Mouse (Mus musculus): Measurements from ENCODE around the gene Gh.
"Not testable (repeated sequence)": the region's sequence is repeated elsewhere in the genome, so short reads cannot be mapped to it uniquely, and the experiment has no call there.

Gene Gh

GRCm38 (mm10) chr11:106301765-106302164 is at the start of gene Gh:
Gene Gh, minus strand, starts transcription at chr11:106301865.
- no peak for DNase-seq (ENCODE audit: low read depth)

GRCm38 (mm10) chr11:106351253-106351652 is 49.6 kb upstream of the Gh start:
- DNase-seq (ENCODE audit: low read depth): no peak

GRCm38 (mm10) chr11:106350853-106351252 is 49.2 kb upstream of the Gh start:
- no peak for DNase-seq (ENCODE audit: low read depth)

DNA sequence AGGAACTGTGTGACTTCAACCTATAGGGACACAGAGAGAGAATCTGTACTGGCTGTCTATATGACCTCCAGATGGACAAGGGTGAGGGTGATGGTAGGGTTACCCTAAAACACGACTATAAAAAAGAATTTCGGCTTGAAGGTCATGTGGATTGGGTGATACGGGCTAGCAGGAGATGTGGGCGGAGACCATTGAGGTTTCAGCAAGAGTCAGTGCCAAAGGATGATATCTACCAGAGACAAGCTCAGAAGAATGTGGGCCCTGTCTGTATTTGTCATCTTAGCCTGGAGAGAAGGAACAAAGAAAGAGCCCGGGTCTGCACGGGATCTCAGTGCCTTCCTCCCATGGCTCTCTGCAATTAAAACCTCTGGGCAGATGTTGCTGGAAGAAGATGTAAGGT is 48.1 kb upstream of the Gh start:
- no peak for DNase-seq (ENCODE audit: low read depth)

GRCm38 (mm10) chr11:106344910-106345309 is 43.2 kb upstream of the Gh start:
- no peak for DNase-seq (ENCODE audit: low read depth)

DNA sequence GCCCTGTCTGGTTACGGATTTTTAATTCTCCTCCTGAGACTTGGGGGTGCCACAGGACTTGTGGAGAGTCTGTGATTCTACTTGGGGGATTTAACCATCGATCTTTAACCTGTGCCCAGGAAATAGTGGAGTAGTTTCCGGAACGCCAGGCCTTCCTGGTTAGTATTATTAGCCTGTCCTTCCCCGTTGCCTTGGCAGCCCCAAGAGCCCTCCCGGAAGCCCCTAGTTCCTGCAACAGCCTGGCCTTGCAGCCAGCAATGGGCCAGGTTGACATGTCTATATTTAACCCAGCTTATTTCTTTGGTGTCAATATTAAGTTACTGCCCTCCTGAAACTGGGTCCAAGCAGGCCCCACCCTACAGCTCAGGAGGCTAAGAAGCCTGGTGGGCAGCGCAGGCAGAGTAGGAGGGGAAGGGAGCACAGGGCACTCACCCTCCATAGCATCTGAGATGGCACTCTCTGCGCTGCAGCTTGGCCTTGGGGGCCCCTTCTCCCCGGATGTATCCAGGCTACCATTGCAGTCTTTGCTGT is 39.4 kb upstream of the Gh start:
- DNase-seq (ENCODE audit: low read depth): no peak

DNA sequence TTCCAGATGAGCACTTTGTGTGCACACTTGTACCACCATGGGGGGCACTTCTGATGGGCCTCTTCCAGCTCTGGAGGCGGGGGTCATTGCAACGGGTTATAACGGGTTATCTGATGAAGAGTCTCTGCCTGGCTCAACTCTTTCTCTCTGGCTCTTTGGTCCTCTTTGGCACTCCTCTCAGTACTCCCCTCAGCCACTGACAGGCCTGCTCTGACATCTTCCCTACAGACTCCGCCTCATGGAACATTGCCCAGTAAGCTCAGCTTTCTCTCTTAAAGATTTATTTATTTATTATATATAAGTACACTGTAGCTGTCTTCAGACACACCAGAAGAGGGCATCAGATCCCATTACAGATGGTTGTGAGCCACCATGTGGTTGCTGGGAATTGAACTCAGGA is 37.7 kb upstream of the Gh start:
- DNase-seq (ENCODE audit: low read depth): not testable (repeated sequence)

- DNase-seq (ENCODE audit: low read depth): no peak
Measured at GRCm38 (mm10) chr11:106338870-106339269, 37.2 kb upstream of the Gh start.

GRCm38 (mm10) chr11:106338029-106338428 is 36.4 kb upstream of the Gh start:
- DNase-seq (ENCODE audit: low read depth): no peak

GRCm38 (mm10) chr11:106334066-106334465 is 32.4 kb upstream of the Gh start:
- no peak for DNase-seq (ENCODE audit: low read depth)

DNA sequence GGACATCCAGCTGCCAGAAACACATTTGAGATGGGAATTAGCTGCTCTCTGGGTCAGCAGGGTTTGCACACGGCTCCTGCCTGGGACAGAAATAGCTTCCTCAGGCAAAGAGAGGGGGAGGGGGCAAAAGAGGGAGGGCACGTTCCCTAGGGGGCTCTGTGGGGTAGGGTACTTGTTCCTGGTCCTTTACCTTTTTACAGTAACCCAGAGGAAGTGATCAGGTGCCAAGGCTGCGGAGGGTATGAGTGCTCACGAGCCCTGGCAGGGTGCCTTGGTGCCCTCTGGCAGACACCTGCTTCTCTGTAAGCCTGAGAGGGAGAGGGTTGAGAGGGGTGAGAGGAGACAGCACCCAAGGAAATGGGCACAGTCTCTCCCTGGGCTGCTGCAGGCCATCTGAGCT is 30.8 kb upstream of the Gh start:
- no peak for DNase-seq (ENCODE audit: low read depth)

- DNase-seq (ENCODE audit: low read depth): no peak
Measured at GRCm38 (mm10) chr11:106329682-106330081, 28.0 kb upstream of the Gh start.

- no peak for DNase-seq (ENCODE audit: low read depth)
Measured at GRCm38 (mm10) chr11:106329128-106329527, 27.5 kb upstream of the Gh start.

- DNase-seq (ENCODE audit: low read depth): no peak
Measured at GRCm38 (mm10) chr11:106328521-106328920, 26.9 kb upstream of the Gh start.

GRCm38 (mm10) chr11:106326475-106326874 is 24.8 kb upstream of the Gh start:
- no peak for DNase-seq (ENCODE audit: low read depth)

DNA sequence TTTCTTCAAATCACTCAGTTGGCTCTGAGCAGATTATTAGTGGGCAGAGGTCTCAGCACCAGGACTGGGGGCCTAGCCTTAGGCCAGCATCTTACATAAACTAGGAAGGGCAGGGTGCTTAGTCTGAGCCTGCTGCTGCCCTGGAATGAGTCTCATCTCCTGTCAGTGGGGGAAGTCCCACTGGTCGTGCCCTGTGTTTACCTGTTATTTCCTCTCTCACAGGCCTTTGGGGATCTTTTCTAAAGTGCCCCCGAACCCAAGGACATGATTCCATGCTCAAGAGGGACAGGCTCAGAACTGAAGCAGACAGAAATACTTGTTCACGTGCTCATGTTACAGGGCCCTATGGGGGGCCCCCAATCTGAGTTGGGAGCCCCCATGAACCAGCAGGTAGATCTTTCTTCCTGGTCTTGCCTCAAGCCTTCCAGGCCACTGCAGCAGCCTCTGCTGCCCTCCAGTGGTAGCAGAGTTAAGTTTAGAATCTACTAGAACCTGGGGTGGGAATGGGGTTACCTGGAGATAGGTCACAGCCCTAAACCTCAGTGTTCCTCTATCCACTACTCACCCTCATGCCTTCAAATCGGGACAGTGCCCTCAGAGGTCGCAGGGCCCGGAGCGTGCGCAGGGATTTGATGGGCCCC is 24.0 kb upstream of the Gh start:
- peak; percentile 10 for DNase-seq (ENCODE audit: low read depth)

GRCm38 (mm10) chr11:106324858-106325257 is 23.2 kb upstream of the Gh start:
- DNase-seq (ENCODE audit: low read depth): no peak

DNA sequence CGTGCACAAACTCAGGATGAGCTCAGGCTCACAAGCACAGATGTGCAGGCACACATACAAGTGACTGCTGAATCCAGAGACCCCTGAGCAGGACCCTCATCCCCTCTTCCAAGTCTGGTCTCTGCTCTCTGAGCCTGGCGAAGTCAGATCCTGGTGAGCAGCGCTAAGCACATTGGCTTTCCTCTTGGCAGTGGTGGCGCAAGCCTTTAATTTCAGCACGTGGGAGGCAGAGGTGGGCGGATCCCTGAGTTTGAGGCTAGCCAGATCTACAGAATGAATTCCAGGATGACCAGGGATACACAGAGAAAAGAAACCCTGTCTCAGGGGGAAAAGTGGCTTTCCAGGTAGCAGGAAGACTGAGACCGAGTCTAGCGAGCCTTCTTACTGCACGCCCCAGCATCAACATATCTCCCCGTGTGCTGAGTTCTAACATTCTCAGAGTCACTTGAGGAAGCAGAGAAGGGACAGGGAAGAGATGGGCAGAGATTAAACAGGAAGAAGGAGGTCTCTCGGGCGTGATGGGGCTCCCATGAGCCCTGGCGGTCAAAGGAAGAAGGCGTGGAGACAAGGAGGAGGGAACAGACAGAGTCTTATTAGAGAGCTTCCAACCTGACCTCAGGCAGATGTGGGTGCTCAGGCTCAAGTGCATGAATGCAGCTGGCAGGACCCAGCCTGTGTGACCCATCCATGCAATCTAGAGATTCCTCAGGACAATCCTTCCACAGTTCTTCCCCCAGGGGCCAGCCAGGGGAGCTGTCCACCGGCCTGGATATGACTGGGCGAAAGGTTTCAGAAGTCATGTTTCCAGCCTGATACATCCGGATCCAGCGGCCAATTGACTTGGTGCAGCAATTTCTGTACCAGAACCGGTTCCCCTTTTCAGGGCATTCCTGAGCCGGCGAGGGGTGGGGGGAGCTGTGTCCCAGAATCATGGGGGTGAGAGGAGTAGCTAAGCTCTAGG is 17.0 kb upstream of the Gh start:
- no peak for DNase-seq (ENCODE audit: low read depth)

- no peak for DNase-seq (ENCODE audit: low read depth)
Measured at GRCm38 (mm10) chr11:106317801-106318200, 16.1 kb upstream of the Gh start.

GRCm38 (mm10) chr11:106316416-106316815 is 14.8 kb upstream of the Gh start:
- DNase-seq (ENCODE audit: low read depth): no peak

DNA sequence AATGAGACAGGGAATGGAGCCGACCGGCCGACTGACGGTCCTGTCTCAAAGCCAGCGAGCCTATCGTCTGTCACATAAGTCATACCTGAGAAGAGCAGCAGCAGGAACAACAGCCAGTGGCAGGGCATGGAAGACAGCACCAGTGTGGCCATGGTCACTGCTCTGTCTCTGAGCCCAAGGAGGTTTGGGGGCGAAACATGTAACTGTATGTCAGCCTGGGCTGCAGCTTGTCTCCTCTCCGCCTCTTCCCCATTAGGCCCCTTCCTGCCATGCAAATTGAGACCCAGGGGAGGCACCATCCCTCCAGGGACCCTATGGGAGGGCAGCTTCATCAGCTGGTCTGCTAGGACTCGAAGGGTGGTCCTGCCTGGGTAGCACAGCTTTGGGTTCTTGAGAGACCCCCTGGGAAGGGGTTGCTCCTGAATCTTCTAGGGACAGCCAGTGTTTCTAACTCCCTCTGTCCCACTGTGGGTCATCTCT is 12.7 kb upstream of the Gh start, which contains the start of gene Cd79b:
TSS of gene Cd79b (minus strand) at position 430 of the 480 bp plus-strand sequence.
- DNase-seq (ENCODE audit: low read depth): no peak

GRCm38 (mm10) chr11:106313533-106313932 is 11.9 kb upstream of the Gh start:
- no peak for DNase-seq (ENCODE audit: low read depth)

DNA sequence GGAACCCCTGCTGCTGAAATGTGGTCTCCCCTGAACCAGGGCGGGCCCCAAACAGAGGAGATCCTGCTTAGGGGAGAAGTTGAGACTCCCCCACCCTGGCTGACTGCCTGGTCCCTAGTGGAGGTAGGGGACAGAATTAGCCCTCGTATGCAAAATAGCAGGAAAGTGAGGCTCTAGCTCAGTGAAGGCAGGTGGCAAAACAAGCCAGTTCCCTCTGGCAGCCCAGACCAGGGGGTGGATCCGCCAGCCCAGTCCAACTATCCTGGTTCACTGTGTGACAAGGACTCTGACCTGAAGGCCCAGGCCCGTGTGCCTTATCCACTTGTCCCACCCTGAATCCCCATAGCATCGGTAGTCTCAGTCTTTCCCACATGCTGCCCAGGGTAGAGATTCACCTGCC is 8.5 kb upstream of the Gh start:
- DNase-seq (ENCODE audit: low read depth): no peak
